Mouse (Mus musculus): ENCODE data around the gene Olfr692. TPM values are rescaled to one million over a fixed set of nuclear protein-coding genes. Genes with fewer than 3 reads are reported as not detected.
"Not testable (repeated sequence)": the region's sequence is repeated elsewhere in the genome, so short reads cannot be mapped to it uniquely, and the experiment has no call there.

Gene Olfr692
- polyA plus RNA-seq (2012; rRNA removed) = not detected in 2 replicates

GRCm38 (mm10) chr7:105367930-105368329 is at the start of gene Olfr692:
Olfr692 (plus strand) TSS chr7:105368230.
- no peak for DNase-seq (ENCODE audit: low read depth in 1 of 2, low spot score in 2 of 2)
- Histone ChIP-seq H3K27ac (ENCODE audit: insufficient read depth, low read length) (no peak within 1 kb of the TSS), H3K4me3 (ENCODE audit: extremely low read depth, insufficient read depth, insufficient read length) (no peak within 1 kb of the TSS), H3K36me3 (ENCODE audit: control insufficient read depth, insufficient read depth, low read length) (no peaks in the 10 kb centered on the region), H3K4me1 (ENCODE audit: control insufficient read depth, insufficient read depth, insufficient read length) (no peaks in the 10 kb centered on the region; the same call in 1 of the 2 replicates), H3K27me3 (ENCODE audit: control insufficient read depth, insufficient read depth, low read length) (no peaks in the 10 kb centered on the region)
- no peak for TF ChIP-seq POLR2A (IDR thresholded peaks at IDR 0.05; ENCODE audit: low read depth, low read length)
- TF ChIP-seq CTCF (IDR thresholded peaks at IDR 0.05; ENCODE audit: extremely low read depth, insufficient read depth, insufficient read length, insufficient replicate concordance) = no peak
- WGBS = 95% methylated on average over 1 of the region's 1 CpGs

- H3K27me3 ChIP-seq (ENCODE audit: control insufficient read depth, insufficient read depth, low read length) = no peaks in the 10 kb centered on the region
- TF ChIP-seq CTCF (IDR thresholded peaks at IDR 0.05; ENCODE audit: extremely low read depth, insufficient read depth, insufficient read length, insufficient replicate concordance) (no peak), POLR2A (IDR thresholded peaks at IDR 0.05; ENCODE audit: low read depth, low read length) (no peak)
- no peaks in the 10 kb centered on the region for H3K4me1 ChIP-seq (ENCODE audit: control insufficient read depth, insufficient read depth, insufficient read length)
- H3K36me3 ChIP-seq (ENCODE audit: control insufficient read depth, insufficient read depth, low read length) = no peaks in the 10 kb centered on the region
- DNase-seq (ENCODE audit: low read depth in 1 of 2, low spot score in 2 of 2) = no peak
- 72% methylated on average over 2 of the region's 2 CpGs for WGBS
- H3K27ac ChIP-seq (ENCODE audit: insufficient read depth, low read length) = no peak overlapping the region
- H3K4me3 ChIP-seq (ENCODE audit: extremely low read depth, insufficient read depth, insufficient read length) = no peak overlapping the region
Observed at GRCm38 (mm10) chr7:105325302-105325701, 42.7 kb upstream of the Olfr692 start.

DNA sequence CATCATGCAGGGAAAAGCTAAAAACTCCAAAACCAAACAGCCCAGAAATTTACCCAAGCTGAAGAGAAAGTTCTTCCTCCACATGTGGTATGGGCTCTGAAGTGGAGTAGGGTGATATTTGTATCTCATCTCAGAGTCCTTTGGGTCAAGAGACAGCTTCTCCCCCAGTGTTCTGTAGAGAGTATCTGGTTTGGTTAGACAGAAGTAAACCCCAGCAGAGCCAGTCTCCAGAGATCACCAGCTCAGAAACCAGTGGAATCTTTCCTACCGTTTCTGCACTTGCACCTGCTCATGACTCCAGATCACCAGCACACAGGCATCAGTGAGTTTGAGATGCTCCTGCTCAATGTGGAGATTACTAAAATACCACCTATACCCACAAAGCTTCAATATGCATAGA is 34.0 kb upstream of the Olfr692 start, which contains the start of gene Olfr690:
TSS of gene Olfr690 (minus strand) at position 101 of the 400 bp plus-strand sequence.
- DNase-seq (ENCODE audit: low read depth in 1 of 2, low spot score in 2 of 2) = no peak
- Histone ChIP-seq H3K4me1 (ENCODE audit: control insufficient read depth, insufficient read depth, insufficient read length) (no peaks in the 10 kb centered on the region), H3K27me3 (ENCODE audit: control insufficient read depth, insufficient read depth, low read length) (no peaks in the 10 kb centered on the region), H3K4me3 (ENCODE audit: extremely low read depth, insufficient read depth, insufficient read length) (no peak within 1 kb of the TSS), H3K27ac (ENCODE audit: insufficient read depth, low read length) (no peak within 1 kb of the TSS), H3K36me3 (ENCODE audit: control insufficient read depth, insufficient read depth, low read length) (no peaks in the 10 kb centered on the region)
- TF ChIP-seq POLR2A (IDR thresholded peaks at IDR 0.05; ENCODE audit: low read depth, low read length) = no peak
- TF ChIP-seq CTCF (IDR thresholded peaks at IDR 0.05; ENCODE audit: extremely low read depth, insufficient read depth, insufficient read length, insufficient replicate concordance) = no peak
- 80% methylated on average over 1 of the region's 1 CpGs for WGBS

DNA sequence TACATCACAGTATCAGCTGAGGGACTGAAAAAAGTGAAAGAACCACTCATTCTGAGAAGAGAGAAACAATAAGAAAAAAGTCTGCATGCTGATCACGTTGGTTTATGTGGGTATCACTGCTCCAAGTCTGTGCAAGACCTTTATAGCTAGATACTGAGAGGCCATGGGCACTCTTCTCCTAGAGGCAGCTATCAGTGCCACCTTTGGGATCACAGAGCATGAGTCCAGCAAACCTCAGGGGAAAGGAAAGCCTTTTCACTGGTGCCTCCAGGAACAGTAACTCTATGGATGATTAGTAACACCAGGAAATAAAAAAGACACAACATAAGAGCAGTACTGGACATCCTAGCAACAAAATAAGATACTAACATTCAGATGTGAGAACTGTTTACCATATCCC is 25.9 kb upstream of the Olfr692 start, which contains the start of gene Olfr691:
TSS of gene Olfr691 (minus strand) at position 101 of the 400 bp plus-strand sequence.
- Histone ChIP-seq H3K4me1 (ENCODE audit: control insufficient read depth, insufficient read depth, insufficient read length) (no peaks in the 10 kb centered on the region), H3K27ac (ENCODE audit: insufficient read depth, low read length) (no peak within 1 kb of the TSS), H3K4me3 (ENCODE audit: extremely low read depth, insufficient read depth, insufficient read length) (no peak within 1 kb of the TSS), H3K36me3 (ENCODE audit: control insufficient read depth, insufficient read depth, low read length) (no peaks in the 10 kb centered on the region), H3K27me3 (ENCODE audit: control insufficient read depth, insufficient read depth, low read length) (no peaks in the 10 kb centered on the region)
- no peak for DNase-seq (ENCODE audit: low read depth in 1 of 2, low spot score in 2 of 2)
- TF ChIP-seq CTCF (IDR thresholded peaks at IDR 0.05; ENCODE audit: extremely low read depth, insufficient read depth, insufficient read length, insufficient replicate concordance) (no peak), POLR2A (IDR thresholded peaks at IDR 0.05; ENCODE audit: low read depth, low read length) (no peak)
- 41% methylated on average over 1 of the region's 1 CpGs for WGBS

- DNase-seq (ENCODE audit: low read depth in 1 of 2, low spot score in 2 of 2) = no peak
- TF ChIP-seq CTCF (IDR thresholded peaks at IDR 0.05; ENCODE audit: extremely low read depth, insufficient read depth, insufficient read length, insufficient replicate concordance) (no peak), POLR2A (IDR thresholded peaks at IDR 0.05; ENCODE audit: low read depth, low read length) (no peak)
- WGBS = 89% methylated on average over 2 of the region's 2 CpGs
- H3K4me3 ChIP-seq (ENCODE audit: extremely low read depth, insufficient read depth, insufficient read length) = no peak overlapping the region
- no peaks in the 10 kb centered on the region for H3K36me3 ChIP-seq (ENCODE audit: control insufficient read depth, insufficient read depth, low read length)
- no peaks in the 10 kb centered on the region for H3K27me3 ChIP-seq (ENCODE audit: control insufficient read depth, insufficient read depth, low read length)
- no peak overlapping the region for H3K27ac ChIP-seq (ENCODE audit: insufficient read depth, low read length)
- H3K4me1 ChIP-seq (ENCODE audit: control insufficient read depth, insufficient read depth, insufficient read length) = no peaks in the 10 kb centered on the region
Observed at GRCm38 (mm10) chr7:105342752-105343151, 25.3 kb upstream of the Olfr692 start.

- H3K27ac ChIP-seq (ENCODE audit: insufficient read depth, low read length); H3K4me1 ChIP-seq (ENCODE audit: control insufficient read depth, insufficient read depth, insufficient read length); DNase-seq (ENCODE audit: low read depth in 1 of 2, low spot score in 2 of 2); H3K4me3 ChIP-seq (ENCODE audit: extremely low read depth, insufficient read depth, insufficient read length); H3K27me3 ChIP-seq (ENCODE audit: control insufficient read depth, insufficient read depth, low read length); H3K36me3 ChIP-seq (ENCODE audit: control insufficient read depth, insufficient read depth, low read length): not testable (repeated sequence)
- no CpG with 5 or more reads among the region's 5 CpGs for WGBS
Observed at GRCm38 (mm10) chr7:105356064-105356463, 12.0 kb upstream of the Olfr692 start.

GRCm38 (mm10) chr7:105356487-105356886 is 11.5 kb upstream of the Olfr692 start:
- 96% methylated on average over 1 of the region's 2 CpGs for WGBS
- not testable (repeated sequence) for H3K4me3 ChIP-seq (ENCODE audit: extremely low read depth, insufficient read depth, insufficient read length); H3K27ac ChIP-seq (ENCODE audit: insufficient read depth, low read length); H3K27me3 ChIP-seq (ENCODE audit: control insufficient read depth, insufficient read depth, low read length); H3K36me3 ChIP-seq (ENCODE audit: control insufficient read depth, insufficient read depth, low read length); H3K4me1 ChIP-seq (ENCODE audit: control insufficient read depth, insufficient read depth, insufficient read length); DNase-seq (ENCODE audit: low read depth in 1 of 2, low spot score in 2 of 2)

Measured in spleen, adult 2 months (tissue).